Mouse (Mus musculus) liver, postnatal 0 days (tissue): ENCODE results near the gene Golph3.

Source experiments
- CTCF ChIP-seq: sonication (generic); IDR thresholded peaks from 2 replicates; pipeline ENCODE4 v1.5.1; 2016; ENCODE audit warnings: antibody characterized with exemption, low read depth
- EP300 ChIP-seq: IDR thresholded peaks from 2 replicates; pipeline ENCODE4 v1.6.1; 2016; ENCODE audit warnings: antibody characterized with exemption, low read depth, mild to moderate bottlenecking

- TF ChIP-seq CTCF (no peak), EP300 (peak; percentile 88)
Observed at GRCm38 (mm10) chr15:12340536-12341400, 19.5 kb downstream of the Golph3 start.
